Mouse (Mus musculus): ENCODE results near the gene Spata21. TPM values are rescaled to one million over a fixed set of nuclear protein-coding genes. Genes with fewer than 3 reads are reported as not detected.

Spata21 gene
- 0.05 TPM in 1 of 2 replicates, not detected in the other for polyA plus RNA-seq (2012; rRNA removed)

DNA sequence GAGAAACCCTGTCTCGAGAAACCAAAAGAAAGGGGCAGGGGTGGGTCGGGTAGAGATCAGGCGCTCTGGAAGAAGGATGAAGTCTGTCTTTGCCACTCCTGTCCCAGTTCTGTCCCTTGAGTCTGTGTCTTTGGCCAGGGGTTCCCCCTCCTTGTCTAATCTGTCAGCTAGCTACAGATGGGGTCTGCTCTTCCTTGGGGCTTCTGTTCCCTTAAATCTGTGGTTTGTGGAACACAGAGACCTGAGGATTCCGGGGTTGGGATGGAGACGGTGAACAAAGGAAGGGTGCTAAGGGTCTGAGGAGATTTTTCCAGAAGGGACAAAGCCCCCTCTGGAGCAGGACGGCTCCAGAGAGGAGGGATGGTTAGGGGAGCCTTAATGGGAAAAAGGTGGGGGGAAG is at the start of gene Spata21:
Spata21 (plus strand) TSS at position 301 of the 400 bp plus-strand sequence.

DNA sequence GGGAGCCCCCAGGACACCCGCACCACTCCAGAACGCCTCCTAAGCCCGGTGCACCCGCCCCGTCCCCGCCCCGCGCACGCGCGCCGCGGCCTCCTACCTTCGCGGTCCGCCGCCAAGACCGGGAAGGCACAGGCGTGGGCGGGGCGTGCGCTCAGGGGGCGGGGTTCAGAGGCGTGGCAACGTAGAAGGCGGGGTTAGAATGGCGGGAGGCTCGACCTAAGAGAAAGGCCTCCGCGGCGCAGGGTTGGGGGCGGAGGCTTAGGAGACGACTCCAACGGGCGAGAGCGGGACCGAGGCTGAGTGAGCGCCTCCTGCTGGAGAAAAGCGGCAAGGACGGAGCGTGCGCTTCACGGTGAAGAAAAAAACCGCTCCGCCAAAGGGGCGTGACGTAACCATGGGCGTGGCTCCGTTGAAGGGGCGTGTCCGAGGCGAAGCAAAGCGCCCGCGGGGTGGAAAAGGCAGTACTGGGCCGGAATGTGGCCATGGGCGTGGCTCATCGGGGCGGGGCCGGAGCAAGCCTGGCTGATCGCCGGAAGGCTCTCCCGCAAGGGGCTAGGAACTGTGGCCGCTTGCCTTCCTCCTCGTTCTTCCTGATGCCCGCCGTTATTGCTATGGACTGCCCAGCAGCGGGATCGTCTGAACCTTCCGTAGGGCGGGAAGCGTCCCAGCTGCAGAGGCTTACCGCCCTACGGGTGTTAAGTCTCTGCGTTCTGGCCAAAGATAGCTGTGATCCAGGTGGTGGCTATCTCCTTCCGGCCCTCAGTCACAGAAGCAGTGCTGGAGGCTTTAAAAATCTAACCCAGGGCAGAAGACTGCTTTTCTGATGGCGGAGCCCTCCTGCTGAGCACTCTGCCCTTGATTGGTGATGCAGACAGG is 27.5 kb upstream of the Spata21 start, which contains the start of gene Crocc:
Crocc (minus strand) TSS at position 125 of the 876 bp plus-strand sequence.

GRCm38 (mm10) chr4:141077681-141078509 is 10.2 kb upstream of the Spata21 start, which contains the start of gene Necap2:
Gene Necap2, minus strand, starts transcription at chr4:141078357.

GRCm38 (mm10) chr4:141139116-141139970 is 51.2 kb downstream of the Spata21 start, which contains the start of gene Szrd1:
Gene Szrd1, minus strand, starts transcription at chr4:141139775.

DNA sequence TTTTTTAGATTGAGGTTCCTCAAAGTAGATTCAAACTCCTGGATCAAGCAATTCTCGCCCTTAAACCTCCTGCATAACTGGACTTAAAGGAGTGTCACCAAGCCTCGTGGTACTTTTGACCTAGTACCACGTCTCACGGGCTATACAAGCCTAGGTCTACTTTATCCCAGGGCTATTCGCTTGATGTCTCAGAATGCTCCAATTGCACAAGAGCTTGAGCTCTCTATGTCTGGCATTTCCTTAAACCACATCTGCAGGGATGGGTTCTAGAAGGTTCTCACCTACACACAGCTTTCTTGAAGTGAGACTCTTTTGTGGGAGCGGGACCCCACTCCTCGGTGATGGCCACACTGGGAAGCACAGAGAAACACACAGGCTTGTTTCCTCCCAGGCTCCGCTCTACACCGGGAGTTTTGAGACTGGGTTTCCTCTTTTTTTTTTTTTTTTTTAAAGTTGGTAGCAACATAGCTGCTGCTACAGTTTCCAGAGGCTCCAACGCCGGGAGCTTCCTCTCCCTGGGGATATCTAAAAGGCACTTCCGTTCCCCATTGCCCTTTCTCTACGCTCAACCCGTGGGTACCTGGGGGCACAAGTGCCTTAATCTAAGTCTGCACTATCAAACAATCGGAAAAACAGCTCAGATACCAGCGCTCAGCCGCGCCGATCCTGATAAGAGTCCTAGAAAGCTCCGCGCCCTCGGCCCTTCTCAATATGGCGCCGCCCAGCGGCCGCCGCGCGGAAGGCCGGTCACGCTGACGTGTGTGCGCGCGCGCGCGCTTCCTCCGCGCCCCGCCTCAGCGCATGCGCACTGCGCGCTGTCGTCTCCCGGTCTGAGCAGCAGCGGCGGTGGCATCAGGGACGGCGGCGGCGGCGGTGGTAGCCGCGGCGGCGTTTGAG is 59.2 kb downstream of the Spata21 start, which contains the start of gene Fbxo42:
Fbxo42 (plus strand) TSS at position 802 of the 897 bp plus-strand sequence.

Other genes starting within 250 kb of the Spata21 start
- gene Padi1, start 242.6 kb upstream of the Spata21 start, polyA plus RNA-seq (2012; rRNA removed): 0.11 and 0.14 TPM in 2 replicates
- gene Padi2, start 182.0 kb upstream of the Spata21 start, polyA plus RNA-seq (2012; rRNA removed): 0.71 and 1.1 TPM in 2 replicates
- gene Sdhb, start 127.1 kb upstream of the Spata21 start, polyA plus RNA-seq (2012; rRNA removed): 236 and 247 TPM in 2 replicates
- 73.2 and 75.5 TPM in 2 replicates for gene Atp13a2, start 101.5 kb upstream of the Spata21 start, polyA plus RNA-seq (2012; rRNA removed)
- gene Mfap2, start 77.9 kb upstream of the Spata21 start, polyA plus RNA-seq (2012; rRNA removed): 178 and 251 TPM in 2 replicates
- gene Crocc, start 27.8 kb upstream of the Spata21 start, polyA plus RNA-seq (2012; rRNA removed): 37.5 and 62.7 TPM in 2 replicates
- 43.7 and 56.2 TPM in 2 replicates for gene Necap2, start 10.0 kb upstream of the Spata21 start, polyA plus RNA-seq (2012; rRNA removed)
- gene Szrd1, start 51.4 kb downstream of the Spata21 start, polyA plus RNA-seq (2012; rRNA removed): 47.5 and 57.5 TPM in 2 replicates
- 17.6 and 19.8 TPM in 2 replicates for gene Fbxo42, start 59.6 kb downstream of the Spata21 start, polyA plus RNA-seq (2012; rRNA removed)
- gene Rsg1, start 125.6 kb downstream of the Spata21 start, polyA plus RNA-seq (2012; rRNA removed): 4.7 and 6.5 TPM in 2 replicates
- gene Arhgef19, start 151.2 kb downstream of the Spata21 start, polyA plus RNA-seq (2012; rRNA removed): 1.4 and 3.9 TPM in 2 replicates
- gene Epha2, start 212.9 kb downstream of the Spata21 start, polyA plus RNA-seq (2012; rRNA removed): 7.2 and 7.7 TPM in 2 replicates